Mouse (Mus musculus) thymus, adult 2 months (tissue): ENCODE data around the gene Brox. TPM values are rescaled to one million over a fixed set of nuclear protein-coding genes. Genes with fewer than 3 reads are reported as not detected.
"Not testable (repeated sequence)": the region's sequence is repeated elsewhere in the genome, so short reads cannot be mapped to it uniquely, and the experiment has no call there.

Source experiments
- DNase-seq: peaks from one replicate; pipeline ENCODE4 v3.0.0; 2021
- H3K27ac ChIP-seq: fragments of 200-500 bp; 2 replicates; pipeline ENCODE4 v1.5.1; 2012; ENCODE audit warnings: low read length, control low read depth; ENCODE audit not compliant: control insufficient read depth, insufficient read depth
- H3K27me3 ChIP-seq: fragments of 200-500 bp; 2 replicates; pipeline ENCODE4 v1.6.1; 2012; ENCODE audit warnings: mild to moderate bottlenecking, low read length, moderate library complexity, mixed read lengths; ENCODE audit not compliant: control insufficient read depth, insufficient read depth
- H3K36me3 ChIP-seq: fragments of 200-500 bp; 2 replicates; pipeline ENCODE4 v1.6.1; 2012; ENCODE audit warnings: mild to moderate bottlenecking, low read length, moderate library complexity; ENCODE audit not compliant: control insufficient read depth, insufficient read depth
- H3K4me1 ChIP-seq: fragments of 200-500 bp; replicated peaks from 2 replicates; pipeline ENCODE4 v1.6.1; 2012; ENCODE audit warnings: low read length; ENCODE audit not compliant: control insufficient read depth, insufficient read depth
- H3K4me3 ChIP-seq: fragments of 200-500 bp; 2 replicates; pipeline ENCODE4 v1.5.1; 2012; ENCODE audit warnings: mild to moderate bottlenecking, low read length, control low read depth, moderate library complexity; ENCODE audit not compliant: control insufficient read depth, insufficient read depth
- CTCF ChIP-seq: fragments of 200-500 bp; IDR thresholded peaks from 2 replicates; pipeline ENCODE4 v1.5.1; 2012; ENCODE audit warnings: mild to moderate bottlenecking, control low read depth, low read length, moderate library complexity, borderline replicate concordance; ENCODE audit not compliant: control insufficient read depth, poor library complexity, insufficient read depth; ENCODE audit errors: extremely low read depth
- POLR2A ChIP-seq: fragments of 200-500 bp; IDR thresholded peaks from 2 replicates; pipeline ENCODE4 v1.6.1; 2012; ENCODE audit warnings: mild to moderate bottlenecking, low read length, control low read depth, moderate library complexity; ENCODE audit not compliant: control insufficient read depth, poor library complexity, insufficient read depth; ENCODE audit errors: extremely low read depth
- WGBS: fragments of 180-500 bp; shearing (Covaris S2); methylation state at CpG from one replicate; pipeline ENCODE4 v1.1.7; 2018; 5-methylcytosine and 5-hydroxymethylcytosine counted together
- polyA plus RNA-seq: library from polyadenylated mRNA; depleted of rRNA; stranded (reverse); fragments of >200 nt; gene quantifications from 2 replicates; pipeline ENCODE4 v1.2.3, GENCODE M21; 2012

Brox gene
- polyA plus RNA-seq, 1 experiment: 34.2 TPM

DNA sequence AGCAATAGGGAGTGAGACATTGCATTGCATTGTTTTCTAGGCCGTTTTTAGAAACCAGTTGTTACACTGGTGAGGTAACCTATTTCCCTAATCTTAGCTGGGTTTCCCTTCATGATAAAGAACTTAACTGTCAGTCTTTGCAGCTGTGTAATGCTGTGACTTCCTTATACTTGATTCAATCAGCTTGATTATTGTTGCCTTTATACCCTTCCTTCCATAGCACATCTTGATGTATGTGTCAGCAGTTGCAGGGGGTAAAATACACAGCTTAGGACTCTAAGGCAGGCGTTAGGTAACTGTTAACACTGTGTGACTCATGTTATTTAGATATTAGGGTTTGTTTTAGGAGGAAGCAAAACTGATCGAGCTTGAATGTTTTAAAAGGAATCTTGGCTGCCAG is 23.6 kb upstream of the Brox start:
- WGBS: 81% methylated on average over 3 of the region's 3 CpGs
- Histone ChIP-seq H3K4me3 (no peak overlapping the region), H3K36me3 (peaks cover 48% of the 10 kb centered on the region), H3K27ac (no peak overlapping the region), H3K27me3 (no peaks in the 10 kb centered on the region), H3K4me1 (no peaks in the 10 kb centered on the region)
- DNase-seq: no peak
- TF ChIP-seq POLR2A (no peak), CTCF (no peak)

DNA sequence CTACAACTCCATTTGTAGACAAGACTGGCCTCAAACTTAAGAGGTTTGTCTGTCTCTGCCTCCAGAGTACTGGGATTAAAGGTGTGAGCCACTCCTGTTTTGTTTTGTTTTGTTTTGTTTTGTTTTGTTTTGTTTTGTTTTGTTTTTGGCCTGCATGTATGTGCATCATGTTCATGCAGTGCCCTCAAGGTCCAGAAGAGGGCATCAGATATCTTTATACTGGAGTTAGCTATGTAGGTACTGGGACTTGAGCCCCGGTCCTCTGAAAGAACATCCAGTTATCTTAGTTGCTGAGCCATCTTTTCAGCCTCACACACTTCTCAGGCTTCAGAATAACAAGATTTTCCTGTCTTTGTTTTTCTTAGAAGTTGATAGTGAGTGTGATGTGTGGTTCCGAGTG is 18.7 kb upstream of the Brox start:
- H3K4me1 ChIP-seq: no peaks in the 10 kb centered on the region
- TF ChIP-seq POLR2A: no peak
- no peak for TF ChIP-seq CTCF
- peaks cover 41% of the 10 kb centered on the region for H3K36me3 ChIP-seq
- DNase-seq: peak; percentile 24
- no peak overlapping the region for H3K27ac ChIP-seq
- H3K27me3 ChIP-seq: no peaks in the 10 kb centered on the region
- 96% methylated on average over 2 of the region's 2 CpGs for WGBS
- H3K4me3 ChIP-seq: no peak overlapping the region

- Histone ChIP-seq H3K27ac (no peak overlapping the region), H3K36me3 (peaks cover 20% of the 10 kb centered on the region), H3K4me3 (no peak overlapping the region), H3K4me1 (no peaks in the 10 kb centered on the region), H3K27me3 (no peaks in the 10 kb centered on the region)
- WGBS: 97% methylated on average over 2 of the region's 2 CpGs
- no peak for DNase-seq
- TF ChIP-seq POLR2A (no peak), CTCF (no peak)
Observed at GRCm38 (mm10) chr1:183312076-183312475, 15.0 kb upstream of the Brox start.

- not testable (repeated sequence) for DNase-seq, H3K27ac ChIP-seq, H3K4me1 ChIP-seq, H3K36me3 ChIP-seq, H3K4me3 ChIP-seq, H3K27me3 ChIP-seq
- 91% methylated on average over 2 of the region's 2 CpGs for WGBS
Observed at GRCm38 (mm10) chr1:183309601-183310000, 12.5 kb upstream of the Brox start.

DNA sequence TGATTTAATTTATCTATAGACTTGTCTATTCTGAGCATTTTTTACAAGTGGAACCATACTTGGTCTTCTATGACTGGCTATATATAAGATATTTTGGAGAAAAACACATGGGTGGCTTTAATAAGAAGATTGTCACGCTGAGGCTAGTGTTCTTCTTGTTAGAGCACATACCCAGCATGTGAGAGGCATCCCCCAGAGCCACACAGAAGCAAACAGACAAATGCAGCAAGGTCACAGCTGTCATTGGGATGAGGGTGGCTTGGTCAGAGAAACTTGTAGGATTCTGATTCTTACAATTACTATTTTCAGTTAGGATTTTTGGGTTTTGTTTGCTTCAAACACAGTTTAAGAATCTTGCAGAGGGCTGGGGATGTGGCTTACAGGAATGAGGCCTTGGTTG is 11.4 kb upstream of the Brox start:
- Histone ChIP-seq H3K4me1 (no peaks in the 10 kb centered on the region), H3K27me3 (no peaks in the 10 kb centered on the region), H3K36me3 (no peaks in the 10 kb centered on the region), H3K4me3 (no peak overlapping the region), H3K27ac (no peak overlapping the region)
- no peak for DNase-seq
- 96% methylated on average over 1 of the region's 1 CpGs for WGBS
- TF ChIP-seq CTCF (no peak), POLR2A (no peak)

GRCm38 (mm10) chr1:183307555-183307954 is 10.5 kb upstream of the Brox start:
- DNase-seq: no peak
- no peak overlapping the region for H3K4me3 ChIP-seq
- no peaks in the 10 kb centered on the region for H3K36me3 ChIP-seq
- 94% methylated on average over 3 of the region's 3 CpGs for whole genome bisulfite sequencing
- no peak overlapping the region for H3K27ac ChIP-seq
- TF ChIP-seq CTCF (no peak), POLR2A (no peak)
- no peaks in the 10 kb centered on the region for H3K4me1 ChIP-seq
- no peaks in the 10 kb centered on the region for H3K27me3 ChIP-seq

GRCm38 (mm10) chr1:183299161-183299560 is 2.1 kb upstream of the Brox start:
- DNase-seq: peak; percentile 94
- H3K27me3 ChIP-seq: no peaks in the 10 kb centered on the region
- no peak for TF ChIP-seq CTCF
- TF ChIP-seq POLR2A: no peak
- H3K36me3 ChIP-seq: no peaks in the 10 kb centered on the region
- no peak overlapping the region for H3K27ac ChIP-seq
- WGBS: 92% methylated on average over 6 of the region's 6 CpGs
- peaks cover 5% of the 10 kb centered on the region; the same call in 1 of the 2 replicates for H3K4me1 ChIP-seq
- H3K4me3 ChIP-seq: no peak overlapping the region
